ENCODE assay signal across 9 mouse cellular contexts in the genomic region with DNA sequence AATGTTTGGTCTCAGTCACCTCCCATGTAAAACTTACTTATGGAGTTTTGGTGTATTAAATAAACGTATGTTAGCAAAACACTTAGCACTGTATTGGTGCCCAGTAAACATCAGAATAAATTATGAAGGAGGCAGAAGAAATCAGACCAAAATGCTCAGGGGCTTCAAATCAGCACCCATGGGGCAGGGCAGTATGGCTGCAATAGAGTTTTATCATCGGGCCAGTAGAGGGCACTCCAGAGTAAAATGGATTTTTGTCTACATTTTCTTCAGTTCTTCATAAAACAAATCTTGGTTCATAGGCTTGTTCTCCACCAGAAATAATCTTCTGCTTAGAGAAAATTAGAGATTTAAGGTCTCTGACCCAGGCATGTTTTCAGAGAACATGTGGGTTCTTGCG.
A peak's percentile ranks its signal among the peaks of the same experiment; 100 is the strongest.
DNase-seq lines count a peak whose midpoint lies in the region; ATAC-seq and TF ChIP-seq lines count a peak whose summit lies in the region.
"Had no signal": no experiment of that assay in that cellular context is flagged by ENCODE, and none has a peak within 500 bp of the region (broad histone marks: within the 10 kb centered on the region; RNA-seq: fewer than 3 reads in every experiment).

No protein-coding gene starts in this region.

- no peak overlapping the region for H3K27ac ChIP-seq in heart, adult 2 months
- H3K27ac ChIP-seq in midbrain, embryonic 14.5 days (replicated peaks; ENCODE audit: low read depth, low read length): no peak overlapping the region
- no peak overlapping the region for H3K27ac ChIP-seq in midbrain, embryonic 10.5 days (replicated peaks)
- no peak overlapping the region for H3K27ac ChIP-seq in limb, embryonic 10.5 days
- H3K27ac ChIP-seq: limb, embryonic 12.5 days had no signal

- no peak for DNase-seq in heart, adult 2 months
- no peak for DNase-seq in heart, adult 9 months (ENCODE audit: low spot score in 2 of 2)
- peak; percentile 75 for DNase-seq in midbrain, embryonic 14.5 days
- no peak for DNase-seq in midbrain, embryonic 10.5 days (ENCODE audit: low spot score)
- DNase-seq in adipocyte (ENCODE audit: low spot score): peak; percentile 45
- DNase-seq in mesoderm, embryonic 11.5 days (ENCODE audit: low read depth, low spot score): peak; percentile 39
- no peak for DNase-seq in gastrocnemius, postnatal 36 days
- DNase-seq in limb, embryonic 10.5 days (ENCODE audit: low spot score): no peak

- WGBS in heart, adult 2 months: 23% methylated on average over 3 of the region's 3 CpGs
- 25% methylated on average over 3 of the region's 3 CpGs for WGBS in midbrain, embryonic 14.5 days
- WGBS in midbrain, embryonic 10.5 days: 25% methylated on average over 3 of the region's 3 CpGs
- 29% methylated on average over 3 of the region's 3 CpGs for WGBS in limb, embryonic 10.5 days

- H3K4me3 ChIP-seq in heart, adult 2 months: no peak overlapping the region
- H3K4me3 ChIP-seq in midbrain, embryonic 14.5 days (replicated peaks; ENCODE audit: low read depth, low read length): no peak overlapping the region
- H3K4me3 ChIP-seq in midbrain, embryonic 10.5 days: no peak overlapping the region
- no peak overlapping the region for H3K4me3 ChIP-seq in limb, embryonic 10.5 days
- H3K4me3 ChIP-seq: limb, embryonic 12.5 days had no signal

- ATAC-seq in midbrain, embryonic 14.5 days (ENCODE audit: low FRiP score, low TSS enrichment): no peak

- no peaks in the 10 kb centered on the region for H3K9me3 ChIP-seq in midbrain, embryonic 14.5 days (ENCODE audit: control insufficient read depth, low read length)
- no peaks in the 10 kb centered on the region for H3K9me3 ChIP-seq in midbrain, embryonic 10.5 days (replicated peaks)
- no peaks in the 10 kb centered on the region for H3K9me3 ChIP-seq in limb, embryonic 10.5 days (replicated peaks)
- H3K9me3 ChIP-seq: limb, embryonic 12.5 days had no signal

- TF ChIP-seq CTCF in heart, adult 2 months (IDR thresholded peaks at IDR 0.05): peak; percentile 85

- no peaks in the 10 kb centered on the region for H3K27me3 ChIP-seq in heart, adult 2 months (ENCODE audit: control insufficient read depth, insufficient read depth, low read length)
- no peaks in the 10 kb centered on the region for H3K27me3 ChIP-seq in midbrain, embryonic 14.5 days (ENCODE audit: control insufficient read depth, insufficient read depth, low read length)
- peaks cover 7% of the 10 kb centered on the region for H3K27me3 ChIP-seq in midbrain, embryonic 10.5 days (ENCODE audit: low read depth, poor library complexity, severe bottlenecking)
- peaks cover 18% of the 10 kb centered on the region for H3K27me3 ChIP-seq in limb, embryonic 10.5 days (ENCODE audit: low read depth, poor library complexity, severe bottlenecking)

- H3K4me2 ChIP-seq in midbrain, embryonic 14.5 days (ENCODE audit: low read length): no peak overlapping the region
- H3K4me2 ChIP-seq: limb, embryonic 12.5 days had no signal

- no peak overlapping the region for H3K9ac ChIP-seq in heart, adult 2 months (ENCODE audit: low read depth, low read length)
- no peak overlapping the region for H3K9ac ChIP-seq in midbrain, embryonic 14.5 days (replicated peaks; ENCODE audit: low read length)
- H3K9ac ChIP-seq: limb, embryonic 12.5 days had no signal

- no peaks in the 10 kb centered on the region for H3K36me3 ChIP-seq in heart, adult 2 months (ENCODE audit: control insufficient read depth, insufficient read depth, low read length)
- H3K36me3 ChIP-seq in midbrain, embryonic 14.5 days (ENCODE audit: control insufficient read depth, insufficient read depth, low read length): no peaks in the 10 kb centered on the region
- H3K36me3 ChIP-seq in midbrain, embryonic 10.5 days: no peaks in the 10 kb centered on the region
- no peaks in the 10 kb centered on the region for H3K36me3 ChIP-seq in limb, embryonic 10.5 days
- H3K36me3 ChIP-seq: limb, embryonic 12.5 days had no signal

- H3K79me2 ChIP-seq in heart, adult 2 months (replicated peaks; ENCODE audit: control insufficient read depth, insufficient read depth, low read length): no peaks in the 10 kb centered on the region

- intact Hi-C loops in heart, adult 2 months (cut with DNase I): loop anchor here (1.0 kb wide), 1 partner anchor 36 kb away; no protein-coding TSS in a partner anchor
- intact Hi-C loops in gastrocnemius, postnatal 36 days (cut with DNase I): loop anchor here (2.0 kb wide), 1 partner anchor 37 kb away; no protein-coding TSS in a partner anchor

- no peaks in the 10 kb centered on the region for H3K4me1 ChIP-seq in heart, adult 2 months (ENCODE audit: control insufficient read depth, insufficient read depth, low read length)
- no peaks in the 10 kb centered on the region for H3K4me1 ChIP-seq in midbrain, embryonic 14.5 days (ENCODE audit: control insufficient read depth, insufficient read depth, low read length)
- H3K4me1 ChIP-seq in midbrain, embryonic 10.5 days: no peaks in the 10 kb centered on the region
- H3K4me1 ChIP-seq in limb, embryonic 10.5 days: no peaks in the 10 kb centered on the region
- H3K4me1 ChIP-seq: limb, embryonic 12.5 days had no signal

- TF ChIP-seq EP300 in heart, adult 2 months (IDR thresholded peaks at IDR 0.05; ENCODE audit: insufficient read depth, low read depth, low read length): no peak

- TF ChIP-seq POLR2A in heart, adult 2 months (IDR thresholded peaks at IDR 0.05; ENCODE audit: insufficient read depth, low read depth, low read length): no peak

Comparison
In these comparisons a context has a peak if more than half of its experiments do, and no peak if none do; other contexts are left out.
1. DNase-seq: peak in midbrain, embryonic 14.5 days (single experiment), adipocyte (single experiment) and mesoderm, embryonic 11.5 days (single experiment); none in heart, adult 2 months (0 of 2), heart, adult 9 months (0 of 2), midbrain, embryonic 10.5 days (single experiment), gastrocnemius, postnatal 36 days (0 of 2) and limb, embryonic 10.5 days (single experiment).